Mouse (Mus musculus) right cerebral cortex, postnatal 10 days (tissue): ENCODE results near the gene Depp1.

Experiments
- DNase-seq, 2 experiments: peaks; one replicate each; pipeline ENCODE4 v3.0.0; 2021; ENCODE audit warnings: low spot score in 2 of 2

Depp1 gene

GRCm38 (mm10) chr6:116647763-116648162 is 2.6 kb upstream of the Depp1 start:
- DNase-seq, result no peak

DNA sequence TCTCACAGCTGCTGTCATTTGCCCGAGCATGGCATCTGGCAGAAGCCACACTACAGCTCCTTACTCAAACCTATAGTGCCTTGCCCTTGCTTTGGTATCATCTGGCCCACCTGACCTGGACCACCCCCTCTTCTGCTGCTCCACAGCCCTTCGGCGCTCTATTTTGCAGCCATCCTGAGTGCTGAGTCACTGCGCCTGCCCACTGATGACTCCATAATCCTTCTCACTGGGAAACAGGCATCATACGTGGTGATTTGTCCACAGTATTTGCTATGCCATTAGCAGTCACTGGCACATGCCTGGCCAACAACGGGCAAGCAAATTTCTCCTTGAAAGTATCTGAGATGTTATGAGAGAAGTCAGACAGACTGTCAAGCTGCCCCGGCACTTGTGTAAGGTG is 598 bp upstream of the Depp1 start:
- no peak for DNase-seq

DNA sequence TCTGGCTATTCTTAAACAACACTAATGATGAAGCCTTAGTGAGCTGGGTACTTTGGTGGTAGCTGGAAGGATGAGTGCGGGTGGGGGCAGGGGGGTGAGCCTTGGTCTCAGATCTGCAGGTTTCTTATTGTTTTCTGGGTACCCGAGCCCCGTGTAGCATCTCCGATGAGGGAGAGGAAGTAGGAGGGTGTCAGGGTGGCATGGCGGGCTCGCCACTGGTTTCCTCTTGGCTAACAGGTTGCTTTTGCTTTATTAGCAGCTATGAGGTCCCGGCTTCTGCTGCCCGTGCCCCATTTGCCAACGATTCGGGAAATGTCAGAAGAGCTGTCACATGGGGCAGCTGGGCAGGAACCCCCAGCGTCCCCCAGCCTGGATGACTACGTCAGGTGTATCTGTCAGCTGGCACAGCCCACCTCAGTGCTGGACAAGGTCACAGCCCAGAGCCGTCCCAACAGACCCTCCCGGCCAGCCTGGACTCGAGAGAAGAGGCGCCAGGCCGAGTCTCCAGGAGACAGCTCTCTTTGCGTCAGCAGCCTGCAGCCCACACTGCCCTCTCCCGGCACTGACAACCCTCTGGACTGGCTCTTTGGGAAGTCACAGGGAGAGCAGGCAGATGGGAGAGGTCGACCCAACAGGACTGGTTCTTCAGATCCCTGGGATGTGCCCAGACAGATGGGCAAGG is 1.2 kb downstream of the Depp1 start:
- DNase-seq, result no peak

GRCm38 (mm10) chr6:116653191-116653590 is 2.8 kb downstream of the Depp1 start:
- DNase-seq, result no peak

DNA sequence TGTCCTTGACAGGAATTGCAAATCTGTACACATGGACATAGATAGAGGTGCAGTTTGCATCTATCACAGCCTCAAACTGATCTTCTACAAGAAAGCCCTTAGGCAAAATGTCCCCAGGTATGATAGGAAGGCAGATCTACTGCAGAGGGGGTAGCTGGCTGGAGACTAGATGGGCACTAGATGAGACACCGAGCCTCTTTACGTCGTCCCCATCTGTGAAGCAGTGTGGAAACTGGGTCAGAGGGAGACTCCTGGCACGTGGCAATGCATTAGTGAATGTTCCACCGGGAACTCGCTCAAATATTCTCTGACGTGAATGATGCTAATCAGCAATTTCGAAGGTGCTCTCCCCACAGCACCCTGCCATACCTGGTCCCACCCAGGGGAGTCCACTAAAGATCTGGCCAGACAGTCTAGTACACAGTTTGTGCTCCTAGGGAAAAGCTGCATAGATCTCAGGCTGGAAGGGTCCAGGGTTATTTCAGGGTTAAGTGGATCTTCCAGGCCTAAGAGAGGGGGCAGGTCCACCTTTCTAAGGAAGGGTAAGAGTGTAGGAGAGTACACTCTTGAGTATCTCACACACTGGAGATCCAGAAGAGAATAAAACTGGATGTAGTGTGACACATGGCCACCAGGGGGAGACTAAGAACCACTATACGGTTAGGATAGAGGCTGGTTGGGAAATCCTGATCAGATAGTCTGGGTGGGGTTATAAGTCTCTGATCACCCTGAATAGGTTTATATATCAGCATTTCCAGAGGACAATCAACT is 3.5 kb downstream of the Depp1 start:
- DNase-seq, result peak; percentile 72 to 84

- no peak for DNase-seq
These were observed 13.0 kb downstream of the Depp1 start for GRCm38 (mm10) chr6:116663364-116663763.

- no peak for DNase-seq
These were observed 13.6 kb downstream of the Depp1 start for GRCm38 (mm10) chr6:116664031-116664430.

GRCm38 (mm10) chr6:116664830-116665229 is 14.4 kb downstream of the Depp1 start:
- DNase-seq, result no peak

DNA sequence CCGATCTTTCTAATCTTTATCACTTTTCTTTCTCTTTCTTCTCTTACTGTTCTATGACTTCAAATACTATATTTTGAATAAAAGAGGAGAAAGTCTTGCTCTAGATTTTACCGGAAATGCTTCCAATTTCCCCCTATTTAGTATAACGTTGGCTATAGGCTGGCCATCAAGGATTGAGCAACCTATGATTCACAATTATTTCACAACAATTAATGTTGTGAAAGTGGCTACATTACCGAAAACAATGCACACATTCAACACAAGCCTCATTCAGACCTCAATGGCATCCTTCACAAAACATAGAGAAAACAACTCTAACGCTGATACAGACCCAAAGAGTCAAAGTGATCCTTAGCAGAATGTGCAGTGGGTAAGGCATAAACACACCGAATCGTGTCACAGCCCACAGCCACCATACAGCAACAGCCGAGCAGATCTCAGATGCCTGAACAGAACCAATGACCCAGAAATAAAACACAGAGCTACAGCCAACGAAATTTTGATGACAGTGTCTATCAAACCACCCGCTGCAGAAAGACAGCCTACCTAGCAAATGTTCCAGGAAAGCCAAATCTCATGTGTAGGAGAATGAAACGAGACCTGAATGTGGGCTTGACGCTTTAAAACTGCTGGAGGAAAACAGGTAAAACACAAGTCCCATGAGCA is 15.8 kb downstream of the Depp1 start:
- DNase-seq, result no peak

DNA sequence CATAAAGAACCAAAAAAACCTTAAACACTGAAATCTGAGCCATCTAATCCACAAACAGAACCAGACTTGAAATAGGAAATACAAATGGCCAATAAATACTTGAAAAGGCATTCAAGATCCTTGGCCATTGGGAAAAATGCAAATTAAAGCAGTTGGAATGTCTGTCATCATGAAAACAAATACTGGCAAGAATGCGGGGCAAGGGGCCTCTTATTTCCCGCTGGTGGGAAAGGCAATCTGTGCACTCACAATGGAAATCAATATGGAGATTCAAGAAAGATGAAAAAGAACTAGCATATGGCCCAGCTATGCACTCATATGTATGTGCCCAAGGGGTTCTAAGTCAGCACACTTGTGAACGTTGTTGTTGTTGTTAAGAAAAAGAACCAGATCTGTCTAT is 16.5 kb downstream of the Depp1 start:
- DNase-seq, result no peak

DNA sequence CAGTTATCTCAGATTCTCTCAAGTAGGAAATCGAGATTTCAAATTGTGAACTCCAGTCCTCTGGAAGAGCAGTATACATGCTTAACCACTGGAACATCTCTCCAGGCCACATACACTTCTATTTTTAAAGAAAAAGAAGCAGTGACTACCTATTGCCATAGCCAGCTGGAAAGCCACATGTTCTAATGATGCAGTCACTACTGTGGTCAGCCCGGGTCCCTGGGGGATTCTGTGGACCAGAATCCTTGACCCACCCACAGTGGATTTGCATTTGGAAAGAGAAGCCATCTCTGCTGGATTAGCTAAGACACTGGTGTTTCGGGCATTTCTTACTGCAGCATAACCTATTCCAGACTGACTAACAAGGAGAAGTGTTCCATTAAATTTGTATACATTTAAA is 17.0 kb downstream of the Depp1 start:
- DNase-seq, result no peak

GRCm38 (mm10) chr6:116668682-116669470 is 18.5 kb downstream of the Depp1 start:
- peak in 1 of 2 experiments; percentile 22 for DNase-seq

DNA sequence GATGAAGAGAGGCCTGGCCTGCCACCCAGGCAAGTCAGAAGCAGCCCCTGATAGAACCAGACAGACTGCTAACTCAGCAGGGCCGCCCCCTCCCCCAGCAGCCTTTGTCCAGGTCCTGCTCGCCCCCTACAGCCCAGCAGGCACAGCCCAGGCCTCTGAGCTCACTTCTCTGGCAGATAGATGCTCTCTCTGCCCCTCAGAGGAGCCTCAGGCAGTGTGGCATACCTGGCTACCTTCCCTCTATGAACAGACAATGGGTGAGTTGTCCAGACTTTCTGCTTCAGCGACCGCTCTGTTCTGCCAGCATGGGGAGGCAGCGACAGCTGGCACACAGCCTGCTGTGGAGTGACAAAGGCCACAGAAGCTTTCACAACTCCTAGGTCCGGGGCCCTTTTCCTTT is 19.7 kb downstream of the Depp1 start:
- DNase-seq, result peak in 1 of 2 experiments; percentile 34

GRCm38 (mm10) chr6:116671031-116671430 is 20.6 kb downstream of the Depp1 start:
- peak in 1 of 2 experiments; percentile 19 for DNase-seq

- DNase-seq, result peak in 1 of 2 experiments; percentile 9
These were observed 21.4 kb downstream of the Depp1 start for GRCm38 (mm10) chr6:116671768-116672167.

DNA sequence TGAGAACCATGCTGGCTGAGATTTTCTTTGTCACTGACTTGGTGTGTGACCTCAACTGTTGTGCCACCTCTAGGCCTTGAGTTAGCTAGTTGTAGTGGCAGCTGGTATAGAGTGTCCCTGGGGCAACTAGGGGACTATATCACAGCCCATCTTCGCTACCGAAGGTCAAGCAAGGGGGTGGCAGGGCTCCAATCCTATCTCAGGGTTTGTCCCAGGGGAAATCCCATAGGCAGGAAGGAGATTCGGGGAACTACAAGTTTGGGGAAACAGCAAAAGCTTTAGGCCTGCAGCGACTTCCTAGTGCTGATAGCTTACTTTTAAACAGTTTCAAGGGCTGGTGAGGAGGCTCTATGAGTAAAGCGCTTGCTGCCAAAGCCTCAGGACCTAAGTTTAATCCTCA is 21.9 kb downstream of the Depp1 start:
- DNase-seq, result peak in 1 of 2 experiments; percentile 22

DNA sequence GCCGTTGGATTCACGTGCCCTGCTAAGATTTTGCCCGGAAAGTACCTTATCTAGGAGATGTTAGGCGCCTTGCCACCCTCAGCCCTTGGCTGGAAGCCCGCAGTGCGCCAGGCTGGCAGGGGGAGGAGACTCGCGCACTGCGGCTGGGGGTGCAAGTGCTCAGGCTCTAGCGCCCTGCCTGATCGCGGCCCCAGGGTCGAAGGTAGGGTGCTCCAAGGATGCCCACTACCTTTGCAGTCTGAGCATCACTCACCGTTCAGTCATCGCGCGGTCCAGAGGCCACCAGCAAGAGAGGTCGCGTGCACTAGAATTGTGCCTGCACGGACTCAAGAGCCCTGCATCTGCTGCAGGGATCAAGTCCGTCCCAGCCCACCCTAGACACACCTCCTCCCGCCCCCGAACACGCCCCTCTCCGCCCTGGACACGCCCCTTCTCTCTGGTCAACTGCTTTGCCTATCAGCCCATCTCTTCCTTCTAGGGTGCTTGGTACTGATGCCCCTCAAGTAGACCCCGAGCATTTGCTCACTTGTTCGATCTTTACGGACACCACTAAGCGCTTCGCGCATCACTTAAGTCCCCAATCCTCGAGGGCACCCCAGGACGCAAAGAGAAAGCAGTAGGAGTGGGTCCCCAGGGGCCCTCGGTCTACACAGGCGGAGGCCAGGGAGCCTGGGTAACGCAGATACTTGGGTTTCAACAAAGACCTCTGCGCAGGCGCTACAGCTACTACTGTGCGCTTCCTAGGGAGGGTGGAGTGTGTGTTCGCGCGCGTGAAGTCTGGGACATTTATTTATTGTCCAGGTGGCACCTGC is 23.3 kb downstream of the Depp1 start, which contains the start of gene Rassf4:
Gene Rassf4 (minus strand): TSS at position 482 of the 812 bp plus-strand sequence.
- peak; percentile 77 to 79 for DNase-seq

GRCm38 (mm10) chr6:116674283-116674886 is 24.0 kb downstream of the Depp1 start:
- DNase-seq, result peak in 1 of 2 experiments; percentile 19

GRCm38 (mm10) chr6:116676355-116676913 is 26.0 kb downstream of the Depp1 start:
- DNase-seq, result no peak

DNA sequence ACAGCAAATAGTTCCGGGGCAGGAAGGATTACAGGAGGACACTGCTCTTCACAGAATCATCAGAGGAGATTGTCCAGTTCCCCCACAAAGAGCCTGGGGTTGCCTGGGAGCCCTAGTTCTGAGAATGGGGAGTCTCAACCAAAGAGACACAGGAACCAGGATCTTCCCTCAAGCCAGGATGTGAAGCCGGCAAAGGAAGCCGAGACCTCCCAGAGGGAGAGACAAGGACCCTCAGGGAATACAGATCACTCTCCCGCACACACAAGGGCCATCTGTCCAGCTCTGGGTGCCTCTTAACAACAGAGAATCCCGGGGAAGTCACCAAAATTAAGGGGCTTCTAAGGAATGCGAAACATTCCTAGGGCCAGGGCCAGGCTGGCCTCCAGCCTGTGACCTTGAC is 26.9 kb downstream of the Depp1 start:
- DNase-seq, result no peak
